Mouse (Mus musculus) liver, embryonic 14.5 days (tissue): Measurements from ENCODE around the gene Mcm2. TPM values are rescaled to one million over a fixed set of nuclear protein-coding genes. Genes with fewer than 3 reads are reported as not detected.

Experiments used
- ATAC-seq: fragments of 200-750 bp; cut with Nextera tagmentation; 2 replicates; pipeline ENCODE4 v1.8.0; 2017; ENCODE audit warnings: moderate number of reproducible peaks, mild to moderate bottlenecking, moderate library complexity; ENCODE audit not compliant: insufficient read depth
- DNase-seq, 3 experiments: peaks; one replicate each; pipeline ENCODE4 v3.0.0-alpha.2; 2012 to 2013; ENCODE audit warnings: low read depth in 3 of 3, low spot score in 3 of 3
- H3K27ac ChIP-seq: fragments of 300-500 bp; sonication (generic); 2 replicates; pipeline ENCODE4 v1.5.1; 2014; ENCODE audit warnings: moderate library complexity, mild to moderate bottlenecking, control low read depth, inconsistent platforms
- H3K27me3 ChIP-seq: fragments of 300-500 bp; sonication (generic); 2 replicates; pipeline ENCODE4 v1.6.1; 2014; ENCODE audit warnings: mild to moderate bottlenecking, low read length, moderate library complexity; ENCODE audit not compliant: control insufficient read depth, insufficient read depth
- H3K36me3 ChIP-seq: fragments of 300-500 bp; sonication (generic); replicated peaks from 2 replicates; pipeline ENCODE4 v1.6.1; 2014; ENCODE audit warnings: low read depth; ENCODE audit not compliant: control insufficient read depth, insufficient read depth
- H3K4me1 ChIP-seq, 2 experiments: fragments of 200-500 bp in 1 of 2; fragments of 300-500 bp in 1 of 2; sonication (generic) in 1 of 2; replicated peaks; 2 replicates each; pipeline ENCODE4 v1.6.1; 2012 to 2014; ENCODE audit warnings: antibody characterized with exemption in 1 of 2, inconsistent platforms in 1 of 2, low read length in 1 of 2; ENCODE audit not compliant: control insufficient read depth in 2 of 2, insufficient read depth in 2 of 2
- H3K4me2 ChIP-seq: fragments of 300-500 bp; sonication (generic); 2 replicates; pipeline ENCODE4 v1.6.1; 2014; ENCODE audit warnings: low read depth, mild to moderate bottlenecking, control low read depth, moderate library complexity
- H3K4me3 ChIP-seq, 2 experiments: fragments of 200-500 bp in 1 of 2; fragments of 300-500 bp in 1 of 2; sonication (generic) in 1 of 2; 2 replicates each; pipeline ENCODE4 v1.5.1; 2012 to 2014; ENCODE audit warnings: low read depth in 2 of 2, low read length in 2 of 2, mild to moderate bottlenecking in 2 of 2, control low read depth in 1 of 2, inconsistent platforms in 1 of 2, moderate library complexity in 1 of 2; ENCODE audit not compliant: insufficient read depth in 1 of 2
- H3K9ac ChIP-seq: fragments of 300-500 bp; sonication (generic); replicated peaks from 2 replicates; pipeline ENCODE4 v1.6.1; 2014; ENCODE audit warnings: mild to moderate bottlenecking, control low read depth, moderate library complexity
- H3K9me3 ChIP-seq: fragments of 300-500 bp; sonication (generic); 2 replicates; pipeline ENCODE4 v1.6.1; 2016; ENCODE audit warnings: low read length, mixed read lengths; ENCODE audit not compliant: control insufficient read depth
- CTCF ChIP-seq: IDR thresholded peaks from 2 replicates; pipeline ENCODE4 v1.5.1; 2016; ENCODE audit warnings: antibody characterized with exemption, low read depth, control low read depth
- EP300 ChIP-seq: IDR thresholded peaks from 2 replicates; pipeline ENCODE4 v1.6.1; 2016; ENCODE audit warnings: antibody characterized with exemption, low read depth
- WGBS: fragments of 180-500 bp; shearing (Covaris S2); extraction: QIAGEN DNeasy Blood & Tissue Kit; methylation state at CpG from one replicate; pipeline ENCODE4 v1.1.7; 2014; ENCODE audit not compliant: insufficient replicate concordance; 5-methylcytosine and 5-hydroxymethylcytosine counted together
- polyA plus RNA-seq, 2 experiments: library from polyadenylated mRNA; depleted of rRNA in 1 of 2; stranded (reverse) in 1 of 2; unstranded in 1 of 2; fragments of >200 nt; fragmentation: Nextera tagmentation in 1 of 2; extraction: Ambion mirVana in 1 of 2; gene quantifications; 2 replicates each; pipeline versions ENCODE4 v1.2.1 to v1.2.3; 2012 to 2014

Mcm2 gene
- polyA plus RNA-seq, 2 experiments = 113 to 142 TPM

- Histone ChIP-seq H3K27ac (peak within 1 kb of the TSS; percentile 91), H3K36me3 (peaks cover 4% of the 10 kb centered on the region), H3K9ac (peak within 1 kb of the TSS; percentile 98), H3K4me2 (peak within 1 kb of the TSS; percentile 99), H3K27me3 (no peaks in the 10 kb centered on the region), H3K9me3 (no peaks in the 10 kb centered on the region), H3K4me1 (peaks cover 36 to 52% of the 10 kb centered on the region in 2 experiments), H3K4me3 (peak within 1 kb of the TSS; percentile 93)
- WGBS = under 1% methylated on average over 66 of the region's 66 CpGs
- TF ChIP-seq CTCF (peak; percentile 42), EP300 (no peak)
- peak; percentile 93 to 96 (median 95) for DNase-seq
- peak; percentile 84 for ATAC-seq
Measured at GRCm38 (mm10) chr6:88901947-88902820, 3.6 kb upstream of the Mcm2 start, which contains the start of gene Tpra1. TSS of gene Tpra1 (plus strand) at chr6:88902251.

GRCm38 (mm10) chr6:88901471-88901870, 2.9 kb upstream of the Mcm2 start:
- peak overlapping the region; percentile 71 to 93 for H3K4me3 ChIP-seq
- no peaks in the 10 kb centered on the region for H3K9me3 ChIP-seq
- no peak for TF ChIP-seq EP300
- TF ChIP-seq CTCF = no peak
- ATAC-seq (no peak), DNase-seq (no peak)
- H3K4me2 ChIP-seq = peak overlapping the region; percentile 99
- peaks cover 35 to 50% of the 10 kb centered on the region in 2 experiments for H3K4me1 ChIP-seq
- peak overlapping the region; percentile 84 for H3K27ac ChIP-seq
- 4% methylated on average over 5 of the region's 5 CpGs for WGBS
- H3K9ac ChIP-seq = peak overlapping the region; percentile 98
- H3K27me3 ChIP-seq = no peaks in the 10 kb centered on the region
- peaks cover 12% of the 10 kb centered on the region for H3K36me3 ChIP-seq

GRCm38 (mm10) chr6:88899628-88900027, 1.0 kb upstream of the Mcm2 start:
- no peak for ATAC-seq
- no peak overlapping the region for H3K4me3 ChIP-seq
- no peak overlapping the region for H3K4me2 ChIP-seq
- H3K9me3 ChIP-seq = no peaks in the 10 kb centered on the region
- no peaks in the 10 kb centered on the region for H3K27me3 ChIP-seq
- DNase-seq = no peak
- H3K36me3 ChIP-seq = peaks cover 27% of the 10 kb centered on the region
- TF ChIP-seq EP300 = no peak
- TF ChIP-seq CTCF = no peak
- H3K27ac ChIP-seq = no peak overlapping the region
- WGBS = 88% methylated on average over 2 of the region's 2 CpGs
- no peak overlapping the region for H3K9ac ChIP-seq
- peaks cover 34 to 47% of the 10 kb centered on the region in 2 experiments for H3K4me1 ChIP-seq

GRCm38 (mm10) chr6:88899086-88899485, 506 bp upstream of the Mcm2 start:
- Histone ChIP-seq H3K4me3 (peak overlapping the region in 1 of 2 experiments; percentile 73; a peak in 2 of 4 replicates), H3K36me3 (peaks cover 33% of the 10 kb centered on the region), H3K27ac (no peak overlapping the region), H3K27me3 (no peaks in the 10 kb centered on the region), H3K4me2 (peak overlapping the region; percentile 49), H3K4me1 (peaks cover 28 to 41% of the 10 kb centered on the region in 2 experiments), H3K9ac (no peak overlapping the region), H3K9me3 (no peaks in the 10 kb centered on the region)
- no peak for DNase-seq
- 51% methylated on average over 4 of the region's 4 CpGs for WGBS
- no peak for ATAC-seq
- no peak for TF ChIP-seq CTCF
- no peak for TF ChIP-seq EP300

GRCm38 (mm10) chr6:88897246-88897645, 1.3 kb downstream of the Mcm2 start:
- DNase-seq = no peak
- H3K4me2 ChIP-seq = peak overlapping the region; percentile 96
- no peak for ATAC-seq
- no peak for TF ChIP-seq CTCF
- no peak for TF ChIP-seq EP300
- no peaks in the 10 kb centered on the region for H3K27me3 ChIP-seq
- WGBS = 58% methylated on average over 7 of the region's 7 CpGs
- H3K9me3 ChIP-seq = no peaks in the 10 kb centered on the region
- peak overlapping the region; percentile 73 to 96 for H3K4me3 ChIP-seq
- peaks cover 15 to 29% of the 10 kb centered on the region in 2 experiments for H3K4me1 ChIP-seq
- H3K9ac ChIP-seq = peak overlapping the region; percentile 99
- H3K36me3 ChIP-seq = peaks cover 51% of the 10 kb centered on the region
- peak overlapping the region; percentile 18; the same call in 1 of the 2 replicates for H3K27ac ChIP-seq
